Mouse (Mus musculus): Measurements from ENCODE around the gene Uqcrq. TPM values are rescaled to one million over a fixed set of nuclear protein-coding genes. Genes with fewer than 3 reads are reported as not detected.

Uqcrq gene
- polyA plus RNA-seq, 1 experiment, result 238 TPM

DNA sequence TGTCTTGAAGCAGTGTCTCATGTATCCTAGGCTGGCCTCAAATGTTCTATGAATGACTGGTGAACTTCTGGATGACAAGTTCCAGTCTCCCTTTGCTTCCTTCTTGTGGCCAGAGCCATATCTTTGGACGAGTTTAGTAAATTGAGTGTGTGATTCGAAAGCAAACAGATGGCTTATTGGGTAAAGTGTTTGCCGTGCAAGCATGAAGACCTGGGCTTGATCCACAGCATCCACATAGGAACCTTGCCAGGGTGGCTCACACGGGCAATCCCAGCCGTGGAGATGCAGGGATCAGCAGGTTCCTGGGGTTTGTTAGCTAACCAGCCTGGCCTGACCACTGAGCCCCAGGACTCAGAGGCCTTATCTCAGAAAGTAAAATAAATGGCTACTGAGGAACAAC lies 22.4 kb upstream of the Uqcrq start:
- TF ChIP-seq CTCF (IDR thresholded peaks at IDR 0.05; ENCODE audit: insufficient read depth, low read length) (no peak), POLR2A (IDR thresholded peaks at IDR 0.05; ENCODE audit: borderline replicate concordance, extremely low read depth, low read depth, low read length) (no peak)
- H3K4me3 ChIP-seq (replicated peaks; ENCODE audit: extremely low read depth, low read depth, low read length), result no peak overlapping the region
- DNase-seq, result no peak
- WGBS, result 74% methylated on average over 5 of the region's 5 CpGs
- H3K4me1 ChIP-seq (ENCODE audit: control insufficient read depth, insufficient read depth, low read length), result peaks cover 2% of the 10 kb centered on the region; the same call in 1 of the 2 replicates

- TF ChIP-seq POLR2A (IDR thresholded peaks at IDR 0.05; ENCODE audit: borderline replicate concordance, extremely low read depth, low read depth, low read length) (no peak), CTCF (IDR thresholded peaks at IDR 0.05; ENCODE audit: insufficient read depth, low read length) (no peak)
- H3K4me1 ChIP-seq (ENCODE audit: control insufficient read depth, insufficient read depth, low read length), result peaks cover under 1% of the 10 kb centered on the region; the same call in 1 of the 2 replicates
- DNase-seq, result no peak
- H3K4me3 ChIP-seq (replicated peaks; ENCODE audit: extremely low read depth, low read depth, low read length), result no peak overlapping the region
- whole genome bisulfite sequencing, result 95% methylated on average over 9 of the region's 9 CpGs
These were observed 21.8 kb upstream of the Uqcrq start for GRCm38 (mm10) chr11:53452396-53452795.

GRCm38 (mm10) chr11:53451361-53451760 lies 20.7 kb upstream of the Uqcrq start:
- Histone ChIP-seq H3K4me3 (replicated peaks; ENCODE audit: extremely low read depth, low read depth, low read length) (no peak overlapping the region), H3K4me1 (ENCODE audit: control insufficient read depth, insufficient read depth, low read length) (no peaks in the 10 kb centered on the region; the same call in 1 of the 2 replicates)
- no peak for DNase-seq
- 48% methylated on average over 2 of the region's 2 CpGs for WGBS
- TF ChIP-seq CTCF (IDR thresholded peaks at IDR 0.05; ENCODE audit: insufficient read depth, low read length) (no peak), POLR2A (IDR thresholded peaks at IDR 0.05; ENCODE audit: borderline replicate concordance, extremely low read depth, low read depth, low read length) (no peak)

- Histone ChIP-seq H3K4me3 (replicated peaks; ENCODE audit: extremely low read depth, low read depth, low read length) (no peak overlapping the region), H3K4me1 (ENCODE audit: control insufficient read depth, insufficient read depth, low read length) (no peaks in the 10 kb centered on the region)
- DNase-seq, result no peak
- 15% methylated on average over 15 of the region's 15 CpGs for WGBS
- TF ChIP-seq POLR2A (IDR thresholded peaks at IDR 0.05; ENCODE audit: borderline replicate concordance, extremely low read depth, low read depth, low read length) (no peak), CTCF (IDR thresholded peaks at IDR 0.05; ENCODE audit: insufficient read depth, low read length) (no peak)
These were observed 19.6 kb upstream of the Uqcrq start for GRCm38 (mm10) chr11:53450070-53450705.

GRCm38 (mm10) chr11:53448529-53448928 lies 17.9 kb upstream of the Uqcrq start:
- TF ChIP-seq POLR2A (IDR thresholded peaks at IDR 0.05; ENCODE audit: borderline replicate concordance, extremely low read depth, low read depth, low read length) (no peak), CTCF (IDR thresholded peaks at IDR 0.05; ENCODE audit: insufficient read depth, low read length) (no peak)

GRCm38 (mm10) chr11:53447996-53448395 lies 17.4 kb upstream of the Uqcrq start:
- TF ChIP-seq POLR2A (IDR thresholded peaks at IDR 0.05; ENCODE audit: borderline replicate concordance, extremely low read depth, low read depth, low read length), result no peak
- TF ChIP-seq CTCF (IDR thresholded peaks at IDR 0.05; ENCODE audit: insufficient read depth, low read length), result no peak
- DNase-seq, result no peak
- no peaks in the 10 kb centered on the region for H3K4me1 ChIP-seq (ENCODE audit: control insufficient read depth, insufficient read depth, low read length)
- no peak overlapping the region for H3K4me3 ChIP-seq (replicated peaks; ENCODE audit: extremely low read depth, low read depth, low read length)
- 82% methylated on average over 8 of the region's 8 CpGs for WGBS

More at GRCm38 (mm10) chr11:53448529-53448928, 17.9 kb upstream of the Uqcrq start:
- no peak for DNase-seq
- 82% methylated on average over 1 of the region's 1 CpGs for WGBS
- Histone ChIP-seq H3K4me3 (replicated peaks; ENCODE audit: extremely low read depth, low read depth, low read length) (no peak overlapping the region), H3K4me1 (ENCODE audit: control insufficient read depth, insufficient read depth, low read length) (no peaks in the 10 kb centered on the region)

DNA sequence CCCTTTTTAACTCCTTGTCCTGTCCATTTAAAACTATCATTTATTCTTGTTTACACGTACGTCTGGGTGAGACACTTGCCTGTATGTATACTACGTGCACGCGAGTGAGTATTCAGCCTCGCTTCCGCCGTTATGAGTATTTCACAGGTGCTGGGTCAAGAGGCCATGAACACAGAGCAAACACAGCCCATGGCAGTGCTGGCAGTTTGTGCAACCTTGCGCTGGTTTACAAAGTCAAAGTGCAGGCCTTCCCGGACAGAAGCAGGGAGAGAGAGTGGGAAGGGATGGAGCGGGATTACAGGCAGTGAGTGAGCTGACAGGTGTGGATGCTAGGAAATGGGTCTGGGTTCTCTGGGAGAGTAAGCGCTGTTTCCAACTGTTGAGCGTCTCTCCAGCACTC lies 15.6 kb upstream of the Uqcrq start:
- WGBS, result 69% methylated on average over 13 of the region's 13 CpGs
- no peak for TF ChIP-seq POLR2A (IDR thresholded peaks at IDR 0.05; ENCODE audit: borderline replicate concordance, extremely low read depth, low read depth, low read length)
- TF ChIP-seq CTCF (IDR thresholded peaks at IDR 0.05; ENCODE audit: insufficient read depth, low read length), result no peak
- no peak for DNase-seq
- H3K4me1 ChIP-seq (ENCODE audit: control insufficient read depth, insufficient read depth, low read length), result no peaks in the 10 kb centered on the region
- H3K4me3 ChIP-seq (replicated peaks; ENCODE audit: extremely low read depth, low read depth, low read length), result no peak overlapping the region

DNA sequence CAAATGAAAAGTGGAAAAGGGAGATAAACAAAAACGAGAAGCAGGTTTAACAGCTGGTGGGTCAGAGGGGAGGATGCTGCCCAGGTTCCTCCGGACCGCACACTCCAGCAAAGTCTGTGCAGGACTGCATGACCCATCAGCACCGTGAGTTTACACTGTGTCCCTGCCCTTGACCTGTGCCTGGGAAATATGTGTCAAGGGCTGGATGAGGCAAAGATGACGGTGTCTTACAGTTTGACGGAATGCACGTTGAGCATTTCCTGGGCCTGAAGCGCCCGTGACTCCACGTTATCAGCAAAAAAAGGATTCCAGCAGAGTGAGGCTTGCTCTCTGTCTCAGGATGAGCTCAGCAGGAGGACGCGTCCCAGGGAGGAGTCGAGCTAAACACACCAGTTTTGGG lies 14.9 kb upstream of the Uqcrq start:
- TF ChIP-seq CTCF (IDR thresholded peaks at IDR 0.05; ENCODE audit: insufficient read depth, low read length) (no peak), POLR2A (IDR thresholded peaks at IDR 0.05; ENCODE audit: borderline replicate concordance, extremely low read depth, low read depth, low read length) (no peak)
- no peaks in the 10 kb centered on the region for H3K4me1 ChIP-seq (ENCODE audit: control insufficient read depth, insufficient read depth, low read length)
- H3K4me3 ChIP-seq (replicated peaks; ENCODE audit: extremely low read depth, low read depth, low read length), result no peak overlapping the region
- DNase-seq, result no peak
- 71% methylated on average over 13 of the region's 13 CpGs for WGBS

- TF ChIP-seq POLR2A (IDR thresholded peaks at IDR 0.05; ENCODE audit: borderline replicate concordance, extremely low read depth, low read depth, low read length), result no peak
- TF ChIP-seq CTCF (IDR thresholded peaks at IDR 0.05; ENCODE audit: insufficient read depth, low read length), result peak; percentile 33
- no peak for DNase-seq
- WGBS, result 24% methylated on average over 6 of the region's 6 CpGs
- H3K4me3 ChIP-seq (replicated peaks; ENCODE audit: extremely low read depth, low read depth, low read length), result no peak overlapping the region
- no peaks in the 10 kb centered on the region for H3K4me1 ChIP-seq (ENCODE audit: control insufficient read depth, insufficient read depth, low read length)
These were observed 13.2 kb upstream of the Uqcrq start for GRCm38 (mm10) chr11:53443861-53444260.

DNA sequence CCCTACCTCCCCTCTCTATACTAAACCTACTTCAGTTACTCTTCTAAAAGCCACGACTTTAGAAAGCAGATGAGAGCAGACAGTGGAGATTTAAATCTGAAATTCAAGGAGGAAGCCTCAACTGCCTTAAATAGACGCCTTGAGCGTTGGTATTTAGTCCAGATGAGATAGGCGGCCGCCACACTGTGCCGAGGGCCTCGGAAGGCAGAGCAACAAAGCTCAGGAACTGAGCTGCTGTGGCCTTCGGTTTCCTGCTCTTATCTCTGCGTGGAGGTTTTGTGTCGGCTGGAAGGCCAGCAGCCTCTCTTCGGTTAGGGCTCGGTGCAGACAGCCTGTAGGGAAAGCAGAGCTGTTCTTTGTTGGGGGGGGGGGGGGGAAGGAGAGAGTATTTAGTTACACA lies 11.3 kb upstream of the Uqcrq start:
- no peak overlapping the region for H3K4me3 ChIP-seq (replicated peaks; ENCODE audit: extremely low read depth, low read depth, low read length)
- H3K4me1 ChIP-seq (ENCODE audit: control insufficient read depth, insufficient read depth, low read length), result no peaks in the 10 kb centered on the region
- 12% methylated on average over 12 of the region's 12 CpGs for WGBS
- TF ChIP-seq CTCF (IDR thresholded peaks at IDR 0.05; ENCODE audit: insufficient read depth, low read length) (no peak), POLR2A (IDR thresholded peaks at IDR 0.05; ENCODE audit: borderline replicate concordance, extremely low read depth, low read depth, low read length) (no peak)
- DNase-seq, result no peak
